Mouse (Mus musculus) embryo, embryonic 10.5 days (tissue): Measurements from ENCODE around the gene Fignl1.

Source experiments
- DNase-seq: peaks from one replicate; pipeline ENCODE4 v3.0.0-alpha.2; 2015; ENCODE audit warnings: low spot score

The Fignl1 gene

DNA sequence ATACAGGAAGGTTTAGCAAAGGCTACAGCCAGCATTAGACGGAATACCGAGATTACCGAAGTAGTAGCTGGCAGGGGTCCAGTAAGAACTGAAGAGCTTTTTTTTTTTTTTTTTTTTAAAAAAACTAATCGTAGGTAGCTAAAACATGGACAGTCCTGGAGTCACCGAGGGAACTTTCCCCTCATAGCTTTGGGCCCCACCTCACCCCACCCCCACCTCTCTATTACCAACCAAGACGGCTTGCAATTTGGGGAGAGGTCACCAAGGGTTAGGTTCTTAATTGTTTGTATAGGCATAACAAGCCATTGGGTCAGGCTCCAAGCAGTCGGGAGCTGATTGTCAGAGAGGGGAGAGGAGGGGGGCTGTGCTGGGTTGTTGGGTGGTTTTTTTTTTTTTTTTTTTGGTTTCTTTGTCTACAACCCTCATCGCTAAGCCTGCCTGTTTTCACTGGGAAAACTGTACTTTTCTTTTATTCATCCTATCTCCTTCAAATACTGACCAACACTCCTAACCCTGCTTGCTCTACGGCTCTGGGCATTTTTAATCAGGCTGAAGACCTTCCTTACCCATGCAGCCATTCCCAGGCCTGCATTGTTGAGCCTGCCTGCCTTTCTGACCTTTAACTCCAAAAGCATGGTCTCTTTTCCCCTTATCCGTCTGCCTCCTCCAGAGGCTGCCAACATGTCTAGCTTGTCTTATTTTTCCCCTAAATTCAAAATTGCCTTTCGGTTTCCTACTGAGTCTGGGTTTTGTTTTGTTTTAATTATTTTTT lies 828 bp upstream of the Fignl1 start:
- DNase-seq: peak; percentile 92

- DNase-seq: no peak
These were observed 535 bp downstream of the Fignl1 start for GRCm38 (mm10) chr11:11808035-11808819.

DNA sequence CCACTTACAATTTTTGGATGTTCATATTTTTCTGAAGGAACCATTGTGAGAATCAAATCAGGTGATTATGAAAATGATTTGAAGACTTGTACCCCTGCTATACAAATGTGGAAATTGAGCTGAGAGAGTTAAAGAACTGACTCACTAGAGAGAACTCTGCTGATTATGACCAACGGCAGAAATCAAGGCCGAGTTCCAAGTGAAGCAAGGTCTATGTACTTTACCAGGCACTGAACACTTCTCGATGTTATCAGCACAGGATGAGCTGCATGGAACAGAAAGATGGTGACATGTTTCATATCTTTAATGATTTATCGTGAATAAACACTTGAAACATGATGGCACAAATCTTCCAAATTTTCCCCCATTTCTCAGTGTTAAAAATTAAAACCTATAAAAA lies 2.8 kb downstream of the Fignl1 start:
- DNase-seq: no peak

- no peak for DNase-seq
These were observed 4.3 kb downstream of the Fignl1 start for GRCm38 (mm10) chr11:11804421-11804820.

- DNase-seq: no peak
These were observed 7.7 kb downstream of the Fignl1 start for GRCm38 (mm10) chr11:11801067-11801466.

- DNase-seq: no peak
These were observed 8.5 kb downstream of the Fignl1 start for GRCm38 (mm10) chr11:11800304-11800703.

GRCm38 (mm10) chr11:11798690-11799089 lies 10.1 kb downstream of the Fignl1 start:
- no peak for DNase-seq

GRCm38 (mm10) chr11:11794626-11795025 lies 14.1 kb downstream of the Fignl1 start:
- no peak for DNase-seq

- peak; percentile 96 for DNase-seq
These were observed 20.2 kb downstream of the Fignl1 start for GRCm38 (mm10) chr11:11788521-11788974.

DNA sequence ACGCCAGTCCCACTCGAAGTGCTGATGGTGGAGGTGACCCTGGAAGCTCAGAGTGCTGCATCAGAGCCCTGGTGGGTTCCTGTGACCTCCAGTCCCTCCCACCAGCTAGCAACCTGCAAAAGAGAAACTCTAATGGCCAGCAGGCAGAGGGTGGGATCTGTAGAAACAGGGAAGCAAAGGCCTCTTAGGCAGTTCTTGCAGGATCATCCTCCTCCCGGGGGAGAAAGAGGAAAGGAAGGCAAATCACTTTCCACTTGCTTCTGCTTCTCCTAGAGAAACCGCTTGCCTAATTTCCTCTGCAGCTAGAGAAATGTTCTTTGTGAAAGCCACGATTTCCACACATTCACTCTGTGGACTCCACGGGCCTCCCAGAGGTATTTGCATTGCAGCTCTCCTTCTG lies 23.3 kb downstream of the Fignl1 start:
- no peak for DNase-seq

- DNase-seq: no peak
These were observed 27.0 kb downstream of the Fignl1 start for GRCm38 (mm10) chr11:11781728-11782127.

DNA sequence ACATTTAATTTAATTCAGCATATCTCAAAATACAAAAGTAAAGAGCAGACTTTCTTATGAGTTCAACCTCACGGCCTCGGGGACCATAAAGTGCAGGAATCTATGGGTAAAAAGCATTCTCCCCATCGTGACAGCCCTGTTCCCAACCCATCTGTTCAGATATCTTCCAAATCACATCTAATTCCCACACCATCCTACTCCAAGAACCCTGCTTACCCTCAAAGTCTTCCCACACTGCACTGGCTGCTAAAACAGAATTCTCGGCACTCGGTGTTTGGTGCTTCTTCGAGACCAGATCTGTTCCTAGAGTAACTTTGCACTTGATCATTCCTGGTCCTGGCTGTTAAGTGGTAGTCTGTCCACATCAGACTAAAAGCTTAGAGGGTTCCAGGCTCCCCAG lies 30.4 kb downstream of the Fignl1 start:
- no peak for DNase-seq

- no peak for DNase-seq
These were observed 31.0 kb downstream of the Fignl1 start for GRCm38 (mm10) chr11:11777796-11778195.

DNA sequence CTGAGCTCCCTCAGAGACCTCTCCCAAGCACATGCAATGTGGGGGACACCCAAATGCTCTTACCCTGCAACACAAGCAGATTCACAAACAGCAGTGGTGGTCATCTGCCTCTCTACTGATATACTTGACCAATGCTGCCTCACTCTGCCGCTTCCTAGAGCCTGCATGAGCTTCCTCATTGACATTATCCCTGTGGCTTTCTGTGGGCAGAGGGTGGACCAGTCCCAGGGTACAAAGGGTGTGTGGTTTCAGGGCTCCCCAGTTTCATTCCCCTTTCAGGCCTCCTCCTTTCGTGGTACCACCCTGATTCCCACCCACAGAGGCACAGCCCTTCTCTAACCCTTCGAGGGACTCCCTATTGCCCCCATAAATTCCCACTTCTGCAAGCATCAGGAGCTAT lies 31.5 kb downstream of the Fignl1 start:
- DNase-seq: no peak

GRCm38 (mm10) chr11:11776822-11777174 lies 32.0 kb downstream of the Fignl1 start:
- no peak for DNase-seq

DNA sequence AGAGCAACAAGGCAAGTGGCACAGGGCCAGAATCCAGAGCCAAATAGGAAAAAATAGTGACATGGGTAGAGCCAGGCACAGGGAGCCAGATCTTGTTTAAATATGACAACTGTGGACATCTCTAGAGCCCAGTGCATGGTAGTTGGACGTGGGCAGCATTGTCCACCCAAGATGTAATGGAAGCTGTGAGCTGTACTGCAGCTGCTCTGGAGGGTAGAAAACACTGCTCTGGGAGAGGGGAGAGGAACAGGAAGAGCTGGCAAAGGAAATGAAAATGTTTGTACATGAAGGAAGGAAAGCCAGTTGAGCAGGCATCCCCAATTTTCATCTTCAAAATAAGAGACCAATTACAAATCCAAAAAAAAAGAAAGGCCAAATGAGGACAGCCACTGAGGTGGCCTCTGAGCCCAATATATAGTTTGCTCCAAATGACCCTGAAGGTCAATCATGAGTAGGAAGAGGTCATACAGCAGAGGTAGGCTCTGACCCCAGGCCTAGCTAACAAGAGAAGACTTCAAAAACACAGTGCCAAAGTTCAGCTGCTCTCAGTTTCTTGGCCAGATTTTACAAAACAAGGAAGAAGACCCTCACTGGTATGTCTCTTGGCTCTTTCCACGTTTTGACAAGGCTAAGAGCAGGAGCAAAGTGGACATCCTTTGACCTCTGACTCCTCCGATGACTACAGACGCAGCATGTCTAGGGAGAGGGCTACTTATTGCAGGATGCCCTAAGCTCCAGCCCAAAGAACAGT lies 32.5 kb downstream of the Fignl1 start:
- DNase-seq: no peak

DNA sequence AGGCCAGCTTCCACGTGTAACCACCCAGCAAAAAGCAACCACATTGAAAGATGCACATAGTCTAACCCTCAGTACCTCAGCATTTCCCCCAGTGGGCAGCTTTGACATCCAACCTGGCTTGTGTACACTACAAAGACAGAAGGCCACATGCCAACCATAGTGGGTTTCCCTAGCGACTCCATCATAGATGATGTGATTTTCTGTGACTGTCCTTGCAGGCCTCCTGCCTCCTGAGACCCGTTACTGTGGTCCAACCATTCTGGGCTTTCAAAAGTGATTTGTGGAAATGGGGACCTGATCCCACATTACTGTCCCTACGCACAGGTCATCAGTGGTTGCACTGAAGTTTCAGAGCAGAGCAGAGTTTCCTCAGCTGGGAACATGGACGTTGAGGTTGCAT lies 33.9 kb downstream of the Fignl1 start:
- DNase-seq: no peak

- DNase-seq: no peak
These were observed 34.4 kb downstream of the Fignl1 start for GRCm38 (mm10) chr11:11774384-11774783.

- no peak for DNase-seq
These were observed 36.6 kb downstream of the Fignl1 start for GRCm38 (mm10) chr11:11772196-11772595.

DNA sequence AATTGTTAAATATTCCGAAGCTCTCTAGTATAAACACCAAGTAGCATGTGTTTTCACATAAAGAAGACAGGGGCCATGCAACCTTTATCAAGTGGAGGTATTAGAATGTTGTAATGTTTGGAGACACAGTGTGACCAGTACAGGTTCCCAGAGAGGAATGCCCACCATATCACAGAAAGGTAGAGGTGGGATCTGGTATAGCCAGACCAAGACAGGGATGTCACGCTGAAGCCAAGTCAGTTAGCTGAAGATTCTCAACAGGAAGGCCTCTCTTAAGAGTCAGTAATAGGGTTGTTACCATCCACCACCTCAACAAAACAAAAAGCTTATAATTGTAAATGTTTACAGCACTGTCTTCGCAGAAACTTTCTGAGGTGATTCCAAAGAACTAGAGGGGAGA lies 38.1 kb downstream of the Fignl1 start:
- DNase-seq: no peak

DNA sequence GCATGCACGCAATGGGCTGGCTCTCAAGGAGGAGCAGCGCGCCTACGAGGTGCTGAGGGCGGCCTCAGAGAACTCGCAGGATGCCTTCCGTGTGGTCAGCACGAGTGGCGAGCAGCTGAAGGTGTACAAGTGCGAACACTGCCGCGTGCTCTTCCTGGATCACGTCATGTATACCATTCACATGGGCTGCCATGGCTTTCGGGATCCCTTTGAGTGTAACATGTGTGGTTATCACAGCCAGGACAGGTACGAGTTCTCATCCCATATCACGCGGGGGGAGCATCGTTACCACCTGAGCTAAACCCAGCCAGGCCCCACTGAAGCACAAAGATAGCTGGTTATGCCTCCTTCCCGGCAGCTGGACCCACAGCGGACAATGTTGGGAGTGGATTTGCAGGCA lies 39.5 kb downstream of the Fignl1 start:
- DNase-seq: no peak

GRCm38 (mm10) chr11:11768057-11768456 lies 40.7 kb downstream of the Fignl1 start:
- DNase-seq: no peak

DNA sequence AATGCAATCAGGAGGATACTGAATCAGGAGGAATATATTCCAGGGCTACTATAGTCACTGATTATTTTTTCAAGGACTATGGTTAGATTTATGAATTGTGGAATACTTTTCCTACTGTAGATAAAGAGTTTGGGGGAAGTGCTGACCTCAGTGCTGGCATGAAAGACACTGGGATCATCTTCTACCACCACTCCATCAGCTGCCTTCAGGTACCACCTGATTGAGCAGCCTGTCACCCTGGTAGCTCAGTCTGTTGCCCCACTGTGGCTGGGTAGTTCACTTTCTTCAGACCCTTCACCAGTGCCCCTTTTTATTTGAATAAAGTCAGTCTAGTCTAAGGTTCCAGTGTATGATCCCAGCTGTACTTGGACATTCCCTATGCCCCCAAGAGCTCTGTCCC lies 42.0 kb downstream of the Fignl1 start:
- DNase-seq: no peak
